Mouse (Mus musculus): ENCODE measurements around the gene Sp6. TPM values are rescaled to one million over a fixed set of nuclear protein-coding genes. Genes with fewer than 3 reads are reported as not detected.

Sp6 gene
- polyA plus RNA-seq, 1 experiment from 2014 or later, result 0.29 TPM

Other genes with a start within 250 kb of the Sp6 start
- 14.4 and 14.6 TPM in 2 replicates for gene Snx11, start 235.8 kb upstream of the Sp6 start, polyA plus RNA-seq (2015; fragmentation: Nextera tagmentation; extraction: Ambion mirVana)
- gene Cbx1, start 224.3 kb upstream of the Sp6 start, polyA plus RNA-seq (2015; fragmentation: Nextera tagmentation; extraction: Ambion mirVana), result 92.8 and 101 TPM in 2 replicates
- 50.4 and 52.6 TPM in 2 replicates for gene Nfe2l1, start 183.4 kb upstream of the Sp6 start, polyA plus RNA-seq (2015; fragmentation: Nextera tagmentation; extraction: Ambion mirVana)
- gene Copz2, start 163.5 kb upstream of the Sp6 start, polyA plus RNA-seq (2015; fragmentation: Nextera tagmentation; extraction: Ambion mirVana), result 93.5 and 94.6 TPM in 2 replicates
- gene Cdk5rap3, start 96.9 kb upstream of the Sp6 start, polyA plus RNA-seq (2015; fragmentation: Nextera tagmentation; extraction: Ambion mirVana), result 64.2 and 66.7 TPM in 2 replicates
- 84.7 and 86.9 TPM in 2 replicates for gene Prr15l, start 85.3 kb upstream of the Sp6 start, polyA plus RNA-seq (2015; fragmentation: Nextera tagmentation; extraction: Ambion mirVana)
- gene Pnpo, start 69.4 kb upstream of the Sp6 start, polyA plus RNA-seq (2015; fragmentation: Nextera tagmentation; extraction: Ambion mirVana), result 81.9 and 92.8 TPM in 2 replicates
- gene Sp2, start 30.4 kb upstream of the Sp6 start, polyA plus RNA-seq (2015; fragmentation: Nextera tagmentation; extraction: Ambion mirVana), result 13.3 and 15.1 TPM in 2 replicates
- gene Scrn2, start 16.5 kb downstream of the Sp6 start, polyA plus RNA-seq (2015; fragmentation: Nextera tagmentation; extraction: Ambion mirVana), result 18.1 and 21.9 TPM in 2 replicates
- 0.40 and 0.45 TPM in 2 replicates for gene Lrrc46, start 28.0 kb downstream of the Sp6 start, polyA plus RNA-seq (2015; fragmentation: Nextera tagmentation; extraction: Ambion mirVana)
- 86.9 and 88.7 TPM in 2 replicates for gene Mrpl10, start 28.2 kb downstream of the Sp6 start, polyA plus RNA-seq (2015; fragmentation: Nextera tagmentation; extraction: Ambion mirVana)
- 9.1 and 11.1 TPM in 2 replicates for gene Osbpl7, start 37.2 kb downstream of the Sp6 start, polyA plus RNA-seq (2015; fragmentation: Nextera tagmentation; extraction: Ambion mirVana)
- 0.24 and 0.25 TPM in 2 replicates for gene Tbx21, start 101.9 kb downstream of the Sp6 start, polyA plus RNA-seq (2015; fragmentation: Nextera tagmentation; extraction: Ambion mirVana)
- 3.8 and 4.2 TPM in 2 replicates for gene Tbkbp1, start 138.1 kb downstream of the Sp6 start, polyA plus RNA-seq (2015; fragmentation: Nextera tagmentation; extraction: Ambion mirVana)
- gene Kpnb1, start 174.5 kb downstream of the Sp6 start, polyA plus RNA-seq (2015; fragmentation: Nextera tagmentation; extraction: Ambion mirVana), result 49.2 and 49.4 TPM in 2 replicates